Mouse (Mus musculus) embryonic fibroblast, embryonic 13.5 days (primary cell): ENCODE measurements at regions not wholly inside any gene's neighbourhood (a gene's known extent, or its start where the extent isn't known, plus 50 kb on each side); places are given as distances from the start of the nearest gene placed in this dataset.

Experiments
- CTCF ChIP-seq: IDR thresholded peaks from 2 replicates; pipeline ENCODE4 v1.5.1; 2011; ENCODE audit warnings: mild to moderate bottlenecking, control low read depth, low read length, moderate library complexity, borderline replicate concordance; ENCODE audit not compliant: insufficient read depth
- POLR2A ChIP-seq: IDR thresholded peaks from 2 replicates; pipeline ENCODE4 v1.6.1; 2011; ENCODE audit warnings: low read depth, mild to moderate bottlenecking, control low read depth, low read length, moderate library complexity

DNA sequence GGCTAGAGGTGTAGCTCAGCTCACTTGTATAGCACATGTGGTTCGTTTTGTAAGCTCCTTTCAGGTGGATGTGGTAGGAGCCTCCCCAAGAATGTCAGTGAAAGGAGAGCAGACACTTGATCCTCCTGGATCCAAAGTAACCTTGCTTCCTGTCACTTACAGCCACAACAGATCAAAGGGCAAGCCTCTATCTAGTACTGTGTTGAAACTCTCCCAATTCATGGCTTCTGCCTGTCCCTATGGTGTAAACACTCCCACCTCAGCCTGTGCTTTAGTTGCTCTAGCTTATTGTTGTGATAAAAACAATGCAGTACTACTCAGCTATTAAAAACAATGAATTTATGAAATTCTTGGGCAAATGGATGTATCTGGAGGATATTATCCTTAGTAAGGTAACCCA, 95.8 kb downstream of the Kcnk1 start:
- TF ChIP-seq CTCF (no peak), POLR2A (no peak)
